Mouse (Mus musculus) hindbrain, embryonic 12.5 days (tissue): Measurements from ENCODE around the gene Snap25. TPM values are rescaled to one million over a fixed set of nuclear protein-coding genes. Genes with fewer than 3 reads are reported as not detected.

ENCODE experiments used
- ATAC-seq: fragments of 200-750 bp; cut with Nextera tagmentation; 2 replicates; pipeline ENCODE4 v1.8.0; 2017; ENCODE audit warnings: moderate TSS enrichment; ENCODE audit not compliant: low FRiP score
- H3K27ac ChIP-seq: fragments of 300-500 bp; sonication (generic); 2 replicates; pipeline ENCODE4 v1.5.1; 2016; ENCODE audit warnings: mild to moderate bottlenecking
- H3K27me3 ChIP-seq: fragments of 300-500 bp; sonication (generic); 2 replicates; pipeline ENCODE4 v1.6.1; 2016; ENCODE audit warnings: mild to moderate bottlenecking
- H3K36me3 ChIP-seq: fragments of 300-500 bp; sonication (generic); 2 replicates; pipeline ENCODE4 v1.6.1; 2016; ENCODE audit warnings: mild to moderate bottlenecking
- H3K4me1 ChIP-seq: fragments of 300-500 bp; sonication (generic); 2 replicates; pipeline ENCODE4 v1.6.1; 2016
- H3K4me2 ChIP-seq: fragments of 300-500 bp; sonication (generic); replicated peaks from 2 replicates; pipeline ENCODE4 v1.6.1; 2016; ENCODE audit warnings: mild to moderate bottlenecking
- H3K4me3 ChIP-seq: fragments of 300-500 bp; sonication (generic); 2 replicates; pipeline ENCODE4 v1.5.1; 2016; ENCODE audit warnings: mild to moderate bottlenecking
- H3K9ac ChIP-seq: fragments of 300-500 bp; sonication (generic); 2 replicates; pipeline ENCODE4 v1.6.1; 2016; ENCODE audit warnings: mild to moderate bottlenecking, moderate library complexity
- H3K9me3 ChIP-seq: fragments of 300-500 bp; sonication (generic); replicated peaks from 2 replicates; pipeline ENCODE4 v1.6.1; 2016; ENCODE audit warnings: mild to moderate bottlenecking
- WGBS: fragments of 180-500 bp; shearing (Covaris S2); methylation state at CpG from one replicate; pipeline ENCODE4 v1.1.7; 2016; 5-methylcytosine and 5-hydroxymethylcytosine counted together
- polyA plus RNA-seq: library from polyadenylated mRNA; unstranded; fragments of >200 nt; fragmentation: Nextera tagmentation; extraction: Ambion mirVana; gene quantifications from 2 replicates; pipeline ENCODE4 v1.2.1, GENCODE M21; 2016

Snap25 gene
- polyA plus RNA-seq, 1 experiment from 2014 or later = 56.9 TPM

DNA sequence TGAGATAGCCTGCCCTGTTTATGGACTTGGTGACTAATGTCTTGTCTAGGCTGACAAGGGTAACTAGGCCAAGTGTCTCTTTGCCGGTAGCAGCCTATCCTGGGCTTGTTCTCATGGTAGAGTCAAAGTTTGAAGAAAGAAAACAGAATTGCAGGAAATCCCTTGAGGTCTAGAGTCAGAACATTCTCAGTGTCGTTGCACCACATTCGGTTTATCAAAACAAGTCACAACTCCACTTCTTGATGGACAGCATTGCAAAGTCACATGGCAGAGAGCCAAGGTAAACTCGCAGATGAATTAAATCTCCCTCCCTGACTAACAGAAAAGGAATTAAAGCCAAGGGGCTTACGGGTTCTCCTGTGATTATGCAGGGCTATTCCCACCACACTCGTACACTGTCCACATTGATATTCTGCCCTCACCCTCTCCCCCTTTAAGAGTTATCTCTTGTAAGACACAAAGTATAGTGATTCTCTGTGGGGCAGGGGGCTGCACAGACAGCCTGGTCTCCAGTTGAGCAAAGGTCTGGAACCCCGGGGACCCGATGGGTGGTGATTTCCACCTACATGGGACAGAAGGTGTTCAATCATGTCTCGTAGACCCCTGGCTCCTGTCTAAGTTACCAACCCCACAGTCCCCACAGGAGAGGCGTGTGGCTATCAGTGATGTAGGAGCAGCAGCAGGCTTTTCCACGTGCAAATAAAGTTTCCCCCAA lies 30.9 kb upstream of the Snap25 start:
- Histone ChIP-seq H3K4me1 (peaks cover 17% of the 10 kb centered on the region; the same call in 1 of the 2 replicates), H3K36me3 (no peaks in the 10 kb centered on the region), H3K27ac (no peak overlapping the region), H3K9me3 (no peaks in the 10 kb centered on the region), H3K4me2 (no peak overlapping the region), H3K9ac (no peak overlapping the region), H3K4me3 (no peak overlapping the region), H3K27me3 (no peaks in the 10 kb centered on the region)
- ATAC-seq = no peak
- WGBS = 76% methylated on average over 11 of the region's 11 CpGs

DNA sequence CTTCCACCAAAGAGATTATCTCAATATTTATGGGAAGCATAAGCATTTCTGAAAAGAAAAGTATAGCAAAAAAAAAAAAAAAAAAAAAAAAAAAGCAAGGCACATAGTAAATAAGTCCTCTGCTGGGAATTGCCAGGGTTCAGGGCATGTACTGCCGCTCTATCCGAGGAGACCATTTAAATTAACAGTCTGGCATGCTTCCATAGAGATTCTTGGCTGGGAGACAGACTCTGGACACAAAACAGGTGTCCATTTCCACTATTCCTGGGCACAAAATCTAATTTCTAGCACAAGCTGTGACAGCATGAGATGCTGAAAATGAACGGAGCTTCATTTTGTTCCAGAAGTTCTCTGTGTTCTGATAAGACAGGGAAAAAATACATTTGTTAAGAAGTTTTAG lies 27.1 kb upstream of the Snap25 start:
- no peaks in the 10 kb centered on the region for H3K36me3 ChIP-seq
- 75% methylated on average over 3 of the region's 3 CpGs for WGBS
- no peak overlapping the region for H3K4me3 ChIP-seq
- no peak overlapping the region for H3K27ac ChIP-seq
- no peak overlapping the region for H3K4me2 ChIP-seq
- no peaks in the 10 kb centered on the region for H3K4me1 ChIP-seq
- no peaks in the 10 kb centered on the region for H3K27me3 ChIP-seq
- no peak overlapping the region for H3K9ac ChIP-seq
- no peaks in the 10 kb centered on the region for H3K9me3 ChIP-seq
- ATAC-seq = no peak

DNA sequence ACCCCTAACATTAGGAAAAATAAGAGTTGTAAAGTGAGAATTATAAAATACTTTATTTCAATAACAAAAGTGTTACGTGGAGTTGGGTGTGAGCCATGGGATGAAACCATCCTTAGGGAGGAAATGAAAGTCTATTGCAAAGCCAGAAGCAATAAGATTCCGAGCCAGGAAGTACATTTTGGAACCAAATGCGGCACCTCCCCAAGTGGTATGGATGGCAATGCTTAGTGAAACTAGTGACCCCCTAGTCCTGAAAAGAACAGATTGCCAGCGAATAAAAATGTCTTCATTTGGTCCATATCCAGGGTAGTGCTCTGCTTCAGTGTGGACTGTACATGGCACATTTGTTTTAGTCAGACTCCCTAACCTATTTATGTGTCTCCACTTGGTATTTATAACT lies 25.9 kb upstream of the Snap25 start:
- H3K27ac ChIP-seq = no peak overlapping the region
- H3K4me2 ChIP-seq = no peak overlapping the region
- no peaks in the 10 kb centered on the region for H3K27me3 ChIP-seq
- H3K36me3 ChIP-seq = no peaks in the 10 kb centered on the region
- 92% methylated on average over 4 of the region's 4 CpGs for WGBS
- no peak for ATAC-seq
- no peaks in the 10 kb centered on the region for H3K4me1 ChIP-seq
- no peaks in the 10 kb centered on the region for H3K9me3 ChIP-seq
- H3K9ac ChIP-seq = no peak overlapping the region
- no peak overlapping the region for H3K4me3 ChIP-seq

DNA sequence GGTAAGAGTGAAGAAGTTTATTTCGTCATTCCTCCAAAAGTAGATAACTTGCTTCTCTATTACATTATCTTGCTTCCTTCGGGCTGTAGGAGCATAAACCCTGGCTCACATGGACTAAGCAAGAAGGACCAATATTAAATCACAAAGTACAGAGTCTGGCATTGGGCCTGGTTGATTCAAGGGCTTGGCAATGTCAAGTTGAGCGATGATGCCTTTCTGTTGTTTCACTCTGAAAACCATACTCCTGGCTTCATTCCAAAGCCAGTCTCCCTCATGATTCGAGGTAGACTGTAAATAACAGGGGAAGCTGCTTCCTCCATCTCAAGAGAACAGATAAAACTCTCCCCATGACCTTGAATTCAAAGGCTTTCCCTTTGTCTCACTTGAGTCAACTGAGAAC lies 23.8 kb upstream of the Snap25 start:
- Histone ChIP-seq H3K27ac (no peak overlapping the region), H3K27me3 (no peaks in the 10 kb centered on the region), H3K36me3 (no peaks in the 10 kb centered on the region), H3K4me1 (no peaks in the 10 kb centered on the region), H3K4me3 (no peak overlapping the region), H3K9ac (no peak overlapping the region), H3K9me3 (no peaks in the 10 kb centered on the region), H3K4me2 (no peak overlapping the region)
- 84% methylated on average over 4 of the region's 4 CpGs for WGBS
- ATAC-seq = no peak

DNA sequence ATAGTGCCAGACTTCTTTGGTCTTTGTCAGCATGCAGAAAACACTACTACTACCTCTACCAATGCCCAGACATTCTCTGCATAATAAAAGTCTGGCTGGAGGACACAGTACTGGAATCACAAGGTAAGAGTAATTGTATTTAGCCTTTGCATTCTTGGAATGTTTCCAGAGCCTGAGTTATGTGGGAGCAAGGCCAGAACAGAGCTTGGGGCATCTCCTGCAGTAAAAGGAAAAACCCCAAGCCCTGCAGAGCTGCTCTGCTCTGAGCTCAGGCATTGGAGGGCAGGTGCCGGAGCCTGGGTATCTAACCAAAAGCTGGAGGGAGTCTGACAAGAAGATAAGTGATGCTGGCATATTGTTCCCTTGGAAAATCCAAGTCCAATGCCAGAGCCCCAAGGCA lies 21.6 kb upstream of the Snap25 start:
- 59% methylated on average over 1 of the region's 1 CpGs for WGBS
- Histone ChIP-seq H3K36me3 (no peaks in the 10 kb centered on the region), H3K27ac (no peak overlapping the region), H3K4me3 (no peak overlapping the region), H3K9ac (no peak overlapping the region), H3K9me3 (no peaks in the 10 kb centered on the region), H3K27me3 (no peaks in the 10 kb centered on the region), H3K4me2 (no peak overlapping the region), H3K4me1 (no peaks in the 10 kb centered on the region)
- no peak for ATAC-seq

DNA sequence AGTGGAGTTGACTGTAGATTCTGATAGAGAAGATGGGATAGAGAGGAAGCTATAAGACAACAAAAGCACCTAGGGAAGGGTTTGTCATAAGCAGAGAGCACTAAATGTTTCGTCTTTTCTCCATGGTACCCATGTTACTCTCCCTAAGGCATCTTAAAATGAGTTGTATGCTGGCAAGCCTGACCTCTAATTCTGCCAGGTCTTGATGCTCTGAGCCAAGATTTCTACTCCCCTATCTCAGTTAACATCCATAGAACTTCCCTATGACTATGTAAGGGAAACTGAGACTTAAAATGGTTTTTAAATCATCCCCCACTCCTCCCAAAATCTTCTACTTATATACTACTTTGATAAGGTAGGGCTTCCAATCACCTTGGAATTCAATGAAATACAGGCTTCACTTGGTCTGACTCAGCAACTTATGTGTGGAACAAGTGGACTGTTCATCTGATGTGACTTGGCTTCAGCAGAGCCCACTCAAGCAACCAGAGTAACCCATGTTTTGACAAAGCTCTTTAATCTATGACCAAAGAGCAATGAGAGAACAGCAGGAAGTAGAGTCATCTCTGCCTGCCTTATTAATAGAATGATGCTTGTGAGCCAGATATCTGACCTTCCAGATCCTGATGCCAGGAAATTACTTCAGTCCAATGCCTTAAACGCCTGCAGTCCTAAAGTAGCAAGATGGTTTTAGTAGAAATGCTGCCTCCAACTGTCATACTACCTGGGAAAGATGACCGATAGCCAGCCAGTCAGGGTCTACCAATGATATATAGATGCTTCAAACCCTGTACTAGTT lies 13.6 kb upstream of the Snap25 start:
- no peaks in the 10 kb centered on the region for H3K36me3 ChIP-seq
- no peak overlapping the region for H3K27ac ChIP-seq
- no peaks in the 10 kb centered on the region for H3K4me1 ChIP-seq
- no peaks in the 10 kb centered on the region for H3K9me3 ChIP-seq
- 88% methylated on average over 3 of the region's 3 CpGs for WGBS
- no peak overlapping the region for H3K4me2 ChIP-seq
- ATAC-seq = no peak
- H3K9ac ChIP-seq = no peak overlapping the region
- H3K27me3 ChIP-seq = no peaks in the 10 kb centered on the region
- no peak overlapping the region for H3K4me3 ChIP-seq

DNA sequence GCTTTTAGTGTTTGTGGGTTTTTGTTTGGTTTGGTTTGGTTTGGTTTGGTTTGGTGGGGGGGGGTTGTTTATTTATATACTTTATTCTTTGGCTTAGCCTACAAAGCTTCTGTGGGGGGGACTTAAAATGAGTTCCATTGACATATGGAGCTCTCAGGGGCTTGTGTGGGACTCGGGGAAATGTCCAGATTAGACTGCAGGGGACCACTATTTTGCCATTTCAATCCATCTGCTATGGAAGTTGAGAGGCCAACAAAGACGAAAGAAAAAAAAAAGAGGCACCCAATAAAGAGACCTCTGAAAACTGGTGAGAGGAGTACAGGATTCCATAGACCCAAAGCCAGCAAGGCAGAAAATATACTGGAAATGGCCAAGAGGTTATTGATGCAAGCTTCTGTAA lies 9.9 kb upstream of the Snap25 start:
- no peak overlapping the region for H3K4me2 ChIP-seq
- H3K27ac ChIP-seq = no peak overlapping the region
- no peaks in the 10 kb centered on the region for H3K4me1 ChIP-seq
- 71% methylated on average over 2 of the region's 2 CpGs for WGBS
- no peaks in the 10 kb centered on the region for H3K9me3 ChIP-seq
- H3K27me3 ChIP-seq = no peaks in the 10 kb centered on the region
- H3K9ac ChIP-seq = no peak overlapping the region
- H3K4me3 ChIP-seq = no peak overlapping the region
- no peak for ATAC-seq
- no peaks in the 10 kb centered on the region for H3K36me3 ChIP-seq

DNA sequence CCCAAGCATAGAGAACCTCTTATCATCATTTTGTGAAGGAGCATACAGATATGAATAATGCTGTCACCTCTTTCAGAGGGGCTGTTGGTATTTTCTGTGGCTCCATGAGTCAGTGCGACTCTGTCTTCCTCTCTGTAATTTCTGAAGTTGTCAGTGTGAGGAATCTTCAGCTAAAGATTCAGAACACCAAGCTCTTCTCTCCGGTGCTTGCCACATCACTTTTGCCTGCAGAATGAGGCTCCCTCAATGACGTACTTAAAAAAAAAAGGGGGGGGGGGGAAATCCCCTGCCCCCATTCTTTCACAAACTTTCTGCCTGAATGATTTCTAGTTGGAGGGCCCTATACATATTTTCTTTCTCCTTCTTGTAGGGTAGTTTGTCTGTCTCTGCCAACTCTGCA lies 2.1 kb upstream of the Snap25 start:
- Histone ChIP-seq H3K4me3 (no peak overlapping the region), H3K27me3 (no peaks in the 10 kb centered on the region), H3K9ac (no peak overlapping the region), H3K27ac (no peak overlapping the region), H3K4me1 (peaks cover 9% of the 10 kb centered on the region; the same call in 1 of the 2 replicates), H3K4me2 (peak overlapping the region; percentile 72; the same call in 1 of the 2 replicates), H3K36me3 (no peaks in the 10 kb centered on the region), H3K9me3 (no peaks in the 10 kb centered on the region)
- ATAC-seq = no peak
- 33% methylated on average over 3 of the region's 3 CpGs for WGBS

DNA sequence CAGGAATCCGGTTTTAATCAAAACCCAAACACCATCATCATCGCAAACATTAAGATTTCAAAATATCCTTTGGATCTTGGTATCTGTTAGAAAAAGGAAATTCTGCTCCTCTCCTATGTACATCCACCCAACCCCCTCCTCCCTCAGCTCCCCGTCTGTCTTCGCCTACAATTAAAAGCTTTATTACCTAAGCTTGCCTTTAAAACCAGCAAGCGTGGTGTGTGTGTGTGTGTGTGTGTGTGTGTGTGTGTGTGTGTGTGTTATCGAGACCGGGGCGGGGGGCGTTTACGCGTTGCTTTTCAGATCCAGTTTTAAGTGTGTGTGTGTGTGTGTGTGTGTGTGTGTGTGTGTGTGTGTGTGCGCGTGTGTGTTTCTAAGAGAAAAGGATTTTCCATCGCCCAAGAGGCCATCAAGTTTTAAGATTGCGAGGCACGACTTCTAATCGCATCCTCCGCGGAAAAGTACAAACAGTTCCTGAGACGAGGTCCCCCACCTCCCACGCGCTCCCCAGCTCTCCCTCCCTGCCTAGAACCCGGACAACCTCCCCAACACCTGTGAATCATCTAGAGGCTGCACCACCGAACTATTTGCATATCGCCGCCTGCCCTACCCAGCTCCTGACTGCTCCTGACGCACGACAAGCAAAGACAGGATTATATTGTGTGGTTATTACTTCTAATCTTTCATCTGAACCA lies 1.4 kb upstream of the Snap25 start:
- H3K9ac ChIP-seq = peak overlapping the region; percentile 55
- H3K4me1 ChIP-seq = peaks cover 9% of the 10 kb centered on the region; the same call in 1 of the 2 replicates
- peak overlapping the region; percentile 60 for H3K27ac ChIP-seq
- H3K36me3 ChIP-seq = no peaks in the 10 kb centered on the region
- peak; percentile 21 for ATAC-seq
- peak overlapping the region; percentile 55 for H3K4me3 ChIP-seq
- H3K27me3 ChIP-seq = no peaks in the 10 kb centered on the region
- 3% methylated on average over 25 of the region's 28 CpGs for WGBS
- no peaks in the 10 kb centered on the region for H3K9me3 ChIP-seq
- H3K4me2 ChIP-seq = peak overlapping the region; percentile 72

DNA sequence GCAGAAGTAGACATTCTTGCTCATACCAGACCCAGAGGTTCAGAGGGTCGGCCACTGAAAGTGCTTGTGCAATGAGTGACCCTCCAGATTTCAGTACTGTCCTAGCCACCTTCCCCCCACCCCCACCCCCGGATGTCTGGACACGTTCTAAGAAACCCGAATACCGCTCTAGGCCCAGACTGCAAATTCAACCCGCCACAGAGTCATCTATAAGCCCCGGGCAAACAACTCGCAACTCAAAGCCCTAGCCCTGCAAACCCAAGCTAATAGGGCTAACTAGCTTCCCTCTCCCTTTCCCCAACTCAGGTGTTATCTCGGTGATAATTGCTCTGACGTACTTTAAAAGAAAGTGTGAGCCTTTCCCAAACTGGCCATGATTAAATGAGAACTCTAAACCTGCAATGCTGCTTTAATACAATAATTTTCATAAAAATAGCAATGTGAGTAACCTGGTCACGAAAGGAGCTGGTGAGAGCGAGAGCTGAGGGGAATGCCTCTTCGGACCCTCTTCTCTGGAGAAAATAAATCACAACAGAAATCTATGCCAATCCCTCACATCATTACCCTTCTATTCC lies 725 bp upstream of the Snap25 start:
- under 1% methylated on average over 13 of the region's 13 CpGs for WGBS
- no peaks in the 10 kb centered on the region for H3K27me3 ChIP-seq
- peak overlapping the region; percentile 55 for H3K9ac ChIP-seq

DNA sequence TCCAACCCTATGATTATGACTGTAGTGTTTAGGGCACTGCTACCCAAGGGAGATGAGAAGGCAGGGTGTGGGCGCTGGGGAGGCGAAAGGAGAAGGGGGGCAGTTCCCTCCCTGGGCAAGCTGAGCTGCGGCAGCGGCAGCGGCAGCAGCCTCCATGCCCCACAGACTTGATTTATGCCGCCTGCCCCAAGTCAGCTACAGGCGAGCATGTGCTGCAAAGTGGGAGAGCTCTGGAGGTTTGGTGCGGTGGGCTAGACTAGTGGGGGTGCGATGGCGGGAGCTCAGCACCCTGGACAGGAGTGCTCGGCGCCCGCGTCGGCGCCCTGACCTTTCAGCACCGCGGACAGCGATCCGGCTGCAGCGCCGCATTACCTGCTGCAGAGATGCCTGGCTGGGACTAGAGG lies 757 bp downstream of the Snap25 start:
- Histone ChIP-seq H3K27ac (peak overlapping the region; percentile 79), H3K9me3 (no peaks in the 10 kb centered on the region), H3K9ac (peak overlapping the region; percentile 63), H3K4me2 (peak overlapping the region; percentile 72), H3K27me3 (no peaks in the 10 kb centered on the region), H3K4me3 (peak overlapping the region; percentile 55), H3K4me1 (peaks cover 9% of the 10 kb centered on the region), H3K36me3 (no peaks in the 10 kb centered on the region)
- WGBS = under 1% methylated on average over 22 of the region's 22 CpGs
- peak; percentile 71 for ATAC-seq

More for the DNA sequence above, 725 bp upstream of the Snap25 start:
- peak overlapping the region; percentile 72 for H3K4me2 ChIP-seq
- peak overlapping the region; percentile 79 for H3K27ac ChIP-seq
- no peaks in the 10 kb centered on the region for H3K36me3 ChIP-seq
- H3K4me1 ChIP-seq = peaks cover 9% of the 10 kb centered on the region; the same call in 1 of the 2 replicates
- ATAC-seq = peak; percentile 30
- no peaks in the 10 kb centered on the region for H3K9me3 ChIP-seq
- peak overlapping the region; percentile 55 for H3K4me3 ChIP-seq

DNA sequence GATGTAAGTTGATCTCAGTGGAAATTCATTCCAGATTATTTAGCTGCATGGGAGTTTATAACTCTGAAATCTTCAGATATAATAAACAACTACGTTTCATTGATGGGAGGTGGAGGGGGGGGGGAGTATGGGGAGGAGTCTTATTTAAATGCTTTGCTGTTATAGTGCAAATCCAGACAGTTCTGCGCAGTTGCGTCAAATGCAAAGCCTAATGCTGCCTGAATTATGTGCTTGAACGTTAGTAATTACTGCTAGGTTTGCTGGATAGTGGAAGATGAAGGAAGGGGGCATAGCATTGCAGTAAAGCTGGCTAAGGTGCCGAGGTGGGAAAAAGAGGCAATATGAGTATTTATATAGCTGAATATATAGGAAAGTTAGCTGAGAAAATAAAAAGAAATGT lies 2.3 kb downstream of the Snap25 start:
- no peaks in the 10 kb centered on the region for H3K36me3 ChIP-seq
- peaks cover 9% of the 10 kb centered on the region for H3K4me1 ChIP-seq
- H3K9me3 ChIP-seq = no peaks in the 10 kb centered on the region
- no peak overlapping the region for H3K27ac ChIP-seq
- peak overlapping the region; percentile 13; the same call in 1 of the 2 replicates for H3K4me3 ChIP-seq
- WGBS = 67% methylated on average over 5 of the region's 5 CpGs
- no peaks in the 10 kb centered on the region for H3K27me3 ChIP-seq
- no peak overlapping the region for H3K9ac ChIP-seq
- no peak for ATAC-seq
- H3K4me2 ChIP-seq = peak overlapping the region; percentile 72
